8 mouse cellular contexts compared by ENCODE assay signal in the genomic region with DNA sequence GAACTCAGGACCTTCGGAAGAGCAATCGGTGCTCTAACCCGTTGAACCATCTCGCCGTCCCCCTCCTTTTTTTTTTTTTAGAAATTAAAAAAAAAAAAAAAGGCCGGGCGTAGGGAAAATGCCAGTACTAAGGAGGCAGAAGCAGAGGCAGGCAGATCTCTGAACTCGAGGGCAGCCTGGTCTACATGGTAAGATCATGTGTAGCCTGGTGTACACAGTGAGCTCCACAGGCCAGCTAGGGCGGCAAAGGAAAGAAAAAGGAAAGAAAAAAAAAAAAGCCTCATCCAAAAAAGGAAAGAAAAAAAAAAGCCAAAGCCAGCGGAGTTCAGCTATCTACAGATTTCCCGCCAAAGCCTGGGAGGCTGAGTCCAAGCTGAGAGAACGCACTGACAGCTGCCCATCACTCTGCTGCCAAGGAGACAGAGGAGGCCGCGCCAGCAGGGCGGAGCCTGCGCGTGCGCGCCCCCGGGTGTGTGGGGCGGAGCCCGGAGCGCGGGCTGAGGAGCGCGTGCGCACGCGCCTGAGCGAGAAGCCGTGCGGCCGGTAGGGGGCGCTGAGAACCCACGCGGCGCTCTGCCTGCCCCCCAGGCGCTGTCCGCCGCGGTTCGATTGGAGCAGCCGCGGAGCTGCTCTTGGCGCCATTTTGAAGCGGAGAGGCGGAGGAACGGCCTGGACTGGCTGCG. TPM values are rescaled to one million over a fixed set of nuclear protein-coding genes. Genes with fewer than 3 reads are reported as not detected.
A peak's percentile ranks its signal among the peaks of the same experiment; 100 is the strongest.
DNase-seq lines count a peak whose midpoint lies in the region; ATAC-seq and TF ChIP-seq lines count a peak whose summit lies in the region.

TSS of gene Pds5b (plus strand) at position 587 of the 683 bp plus-strand sequence.

- no peak for TF ChIP-seq EP300 in CH12.LX (IDR thresholded peaks at IDR 0.05; ENCODE audit: low read length)

- 14% methylated on average over 44 of the region's 49 CpGs for WGBS in forebrain, embryonic 11.5 days
- WGBS in heart, embryonic 16.5 days, result 13% methylated on average over 48 of the region's 49 CpGs
- WGBS in liver, embryonic 15.5 days (ENCODE audit: insufficient replicate concordance), result 10% methylated on average over 49 of the region's 49 CpGs
- WGBS in neural tube, embryonic 12.5 days, result 14% methylated on average over 49 of the region's 49 CpGs

- peak within 1 kb of the TSS; percentile 80 to 89 (median 85) for H3K4me3 ChIP-seq in CH12.LX (replicated peaks in 1 of 3; ENCODE audit: low read depth in 2 of 3, low read length in 2 of 3, poor library complexity in 1 of 3)
- H3K4me3 ChIP-seq in forebrain, embryonic 11.5 days (ENCODE audit: low read depth, low read length), result peak within 1 kb of the TSS; percentile 86
- H3K4me3 ChIP-seq in heart, embryonic 16.5 days (ENCODE audit: low read length), result peak within 1 kb of the TSS; percentile 95
- peak within 1 kb of the TSS; percentile 97 for H3K4me3 ChIP-seq in liver, embryonic 15.5 days (replicated peaks)
- H3K4me3 ChIP-seq in neural tube, embryonic 12.5 days, result peak within 1 kb of the TSS; percentile 89

- TF ChIP-seq RAD21 in CH12.LX (IDR thresholded peaks at IDR 0.05; ENCODE audit: low read depth, low read length), result peak; percentile 88

- TF ChIP-seq CTCF in CH12.LX (conservative IDR thresholded peaks at IDR 0.05 in 1 of 2, IDR thresholded peaks at IDR 0.05 in 1 of 2; ENCODE audit: low read depth in 2 of 2, low read length in 2 of 2), result peak in 1 of 2 experiments; percentile 96; a peak in 3 of 4 replicates

- H3K4me1 ChIP-seq in CH12.LX (ENCODE audit: control insufficient read depth in 1 of 2, insufficient read depth in 2 of 2), result peaks cover 0 to 20% of the 10 kb centered on the region in 2 experiments; a peak in 2 of 4 replicates
- peaks cover 5% of the 10 kb centered on the region; the same call in 1 of the 2 replicates for H3K4me1 ChIP-seq in forebrain, embryonic 11.5 days (replicated peaks; ENCODE audit: control insufficient read depth, insufficient read depth, low read length)
- H3K4me1 ChIP-seq in heart, embryonic 16.5 days (ENCODE audit: control insufficient read depth, insufficient read depth, low read length), result peaks cover 7% of the 10 kb centered on the region
- peaks cover 31% of the 10 kb centered on the region for H3K4me1 ChIP-seq in liver, embryonic 15.5 days (replicated peaks)
- H3K4me1 ChIP-seq in neural tube, embryonic 12.5 days, result peaks cover 12% of the 10 kb centered on the region

- 0 out of 2 replicates have a peak within 1 kb of the TSS, but pooled peaks have one; percentile 17 for H3K27ac ChIP-seq in CH12.LX (ENCODE audit: insufficient read depth, low read depth)
- peak within 1 kb of the TSS; percentile 88 for H3K27ac ChIP-seq in forebrain, embryonic 11.5 days (ENCODE audit: low read depth, low read length)
- peak within 1 kb of the TSS; percentile 93 for H3K27ac ChIP-seq in heart, embryonic 16.5 days (ENCODE audit: low read length)
- H3K27ac ChIP-seq in liver, embryonic 15.5 days (replicated peaks), result peak within 1 kb of the TSS; percentile 90
- H3K27ac ChIP-seq in neural tube, embryonic 12.5 days, result peak within 1 kb of the TSS; percentile 93

- no peaks in the 10 kb centered on the region for H3K27me3 ChIP-seq in CH12.LX (replicated peaks)
- H3K27me3 ChIP-seq in forebrain, embryonic 11.5 days (ENCODE audit: control insufficient read depth, insufficient read depth, low read length), result no peaks in the 10 kb centered on the region
- no peaks in the 10 kb centered on the region for H3K27me3 ChIP-seq in heart, embryonic 16.5 days (ENCODE audit: control insufficient read depth, insufficient read depth, low read length)
- no peaks in the 10 kb centered on the region for H3K27me3 ChIP-seq in liver, embryonic 15.5 days
- H3K27me3 ChIP-seq in neural tube, embryonic 12.5 days (replicated peaks), result no peaks in the 10 kb centered on the region

- peak; percentile 96 for ATAC-seq in forebrain, embryonic 11.5 days (replicated peaks; ENCODE audit: low FRiP score)
- ATAC-seq in heart, embryonic 16.5 days (replicated peaks; ENCODE audit: extremely low read depth, insufficient read depth, low FRiP score), result peak; percentile 98
- ATAC-seq in liver, embryonic 15.5 days (ENCODE audit: insufficient read depth), result peak; percentile 95
- ATAC-seq in neural tube, embryonic 12.5 days (ENCODE audit: low FRiP score, low read depth), result peak; percentile 96

- peak within 1 kb of the TSS; percentile 99 for H3K4me2 ChIP-seq in CH12.LX (ENCODE audit: insufficient read depth, low read depth, poor library complexity, severe bottlenecking)
- peak within 1 kb of the TSS; percentile 48 for H3K4me2 ChIP-seq in forebrain, embryonic 11.5 days (ENCODE audit: low read depth, low read length, severe bottlenecking)
- peak within 1 kb of the TSS; percentile 65 for H3K4me2 ChIP-seq in heart, embryonic 16.5 days (ENCODE audit: low read depth, low read length)
- peak within 1 kb of the TSS; percentile 83 for H3K4me2 ChIP-seq in liver, embryonic 15.5 days
- H3K4me2 ChIP-seq in neural tube, embryonic 12.5 days (replicated peaks), result peak within 1 kb of the TSS; percentile 63

- H3K9ac ChIP-seq in CH12.LX (ENCODE audit: insufficient read depth, low read depth), result peak within 1 kb of the TSS; percentile 95
- peak within 1 kb of the TSS; percentile 95 for H3K9ac ChIP-seq in forebrain, embryonic 11.5 days (ENCODE audit: low read length)
- peak within 1 kb of the TSS; percentile 95 for H3K9ac ChIP-seq in heart, embryonic 16.5 days (ENCODE audit: low read length)
- H3K9ac ChIP-seq in liver, embryonic 15.5 days, result peak within 1 kb of the TSS; percentile 99
- peak within 1 kb of the TSS; percentile 98 for H3K9ac ChIP-seq in neural tube, embryonic 12.5 days

- peak; percentile 91 for DNase-seq in CH12.LX (ENCODE audit: extremely low read depth)
- peak; percentile 92 for DNase-seq in c-Kit-positive CD71-positive TER-119-negative erythroid progenitor cells, embryonic 14.5 days (ENCODE audit: low read depth)
- peak; percentile 98 for DNase-seq in forebrain, embryonic 11.5 days (ENCODE audit: low spot score)
- DNase-seq in kidney, postnatal 36 days, result peak; percentile 93 to 97
- DNase-seq in telencephalon, adult 2 months (ENCODE audit: low read depth, low spot score), result peak; percentile 91

- dilution Hi-C loops in CH12.LX (cut with MboI; ENCODE audit: extremely low pct_ligation_motif_present, extremely low pct_unique_long_range_greater_than_20kb, low sequenced_read_pairs), result no loop called here

- no peaks in the 10 kb centered on the region for H3K9me3 ChIP-seq in CH12.LX (replicated peaks; ENCODE audit: low read length)
- no peaks in the 10 kb centered on the region for H3K9me3 ChIP-seq in forebrain, embryonic 11.5 days (ENCODE audit: control insufficient read depth, low read length)
- no peaks in the 10 kb centered on the region for H3K9me3 ChIP-seq in heart, embryonic 16.5 days (replicated peaks; ENCODE audit: control insufficient read depth, low read length)
- no peaks in the 10 kb centered on the region for H3K9me3 ChIP-seq in liver, embryonic 15.5 days (replicated peaks)
- no peaks in the 10 kb centered on the region for H3K9me3 ChIP-seq in neural tube, embryonic 12.5 days

- TF ChIP-seq POLR2A in CH12.LX (IDR thresholded peaks at IDR 0.05; ENCODE audit: low read depth, low read length), result no peak; the same call in 1 of the 2 replicates

- H3K36me3 ChIP-seq in CH12.LX (replicated peaks in 1 of 2; ENCODE audit: control insufficient read depth in 1 of 2, insufficient read depth in 1 of 2, low read length in 1 of 2), result peaks cover 0 to 2% of the 10 kb centered on the region in 2 experiments
- H3K36me3 ChIP-seq in forebrain, embryonic 11.5 days (ENCODE audit: control insufficient read depth, insufficient read depth, low read length), result no peaks in the 10 kb centered on the region
- no peaks in the 10 kb centered on the region for H3K36me3 ChIP-seq in heart, embryonic 16.5 days (ENCODE audit: control insufficient read depth, insufficient read depth)
- H3K36me3 ChIP-seq in liver, embryonic 15.5 days (replicated peaks), result no peaks in the 10 kb centered on the region
- no peaks in the 10 kb centered on the region for H3K36me3 ChIP-seq in neural tube, embryonic 12.5 days

- H3K79me2 ChIP-seq in CH12.LX (replicated peaks; ENCODE audit: control insufficient read depth, extremely low read depth, insufficient read depth, poor library complexity, severe bottlenecking), result peaks cover 33% of the 10 kb centered on the region

- in situ Hi-C loops in CH12.LX (cut with MboI; ENCODE audit: low pct_ligation_motif_present, low pct_unique_long_range_greater_than_20kb, low sequenced_read_pairs), result no loop called here

TF ChIP-seq in CH12.LX, 34 proteins besides CTCF, POLR2A, EP300 and RAD21 (continues in another document):
- TF ChIP-seq JUND (conservative IDR thresholded peaks at IDR 0.05; ENCODE audit: low read depth, low read length) (no peak), KAT2A (IDR thresholded peaks at IDR 0.05; ENCODE audit: insufficient replicate concordance, low read length) (0 out of 2 replicates have a peak, but pooled peaks have one; percentile 48), HCFC1 (IDR thresholded peaks at IDR 0.05; ENCODE audit: low read depth, low read length) (peak; percentile 63), NELFE (IDR thresholded peaks at IDR 0.05; ENCODE audit: low read depth, low read length) (peak; percentile 70), MEF2A (IDR thresholded peaks at IDR 0.05; ENCODE audit: borderline replicate concordance, low read depth, low read length) (peak; percentile 63), NRF1 (IDR thresholded peaks at IDR 0.05; ENCODE audit: low read depth, low read length) (peak; percentile 97), TBP (conservative IDR thresholded peaks at IDR 0.05; ENCODE audit: low read depth, low read length) (no peak), ZMIZ1 (IDR thresholded peaks at IDR 0.05; ENCODE audit: low read depth, low read length) (no peak), MXI1 (IDR thresholded peaks at IDR 0.05; ENCODE audit: low read depth, low read length) (peak; percentile 82; the same call in 1 of the 2 replicates), IRF4 (IDR thresholded peaks at IDR 0.05; ENCODE audit: low read depth, low read length) (peak; percentile 64), MAFK (IDR thresholded peaks at IDR 0.05; ENCODE audit: insufficient replicate concordance, low read length) (no peak), PAX5 (IDR thresholded peaks at IDR 0.05; ENCODE audit: low read length) (no peak), TCF12 (IDR thresholded peaks at IDR 0.05; ENCODE audit: low read depth, low read length) (peak; percentile 71), CHD1 (IDR thresholded peaks at IDR 0.05; ENCODE audit: low read depth, low read length) (no peak)

RNA-seq across cellular contexts. Expression of gene Pds5b, which starts in this region (rescaled TPM):
- total RNA-seq in CH12.LX (2012; rRNA removed) (14.3 and 15.0 TPM in 2 replicates), CH12.LX (2014; rRNA removed) (27.4 and 27.5 TPM in 2 replicates)
- polyA plus RNA-seq in CH12.LX (2012; ENCODE audit: insufficient read length, low read depth), result 26.0 and 31.1 TPM in 2 replicates
- polyA plus RNA-seq in forebrain, embryonic 11.5 days (2014; fragmentation: Nextera tagmentation; extraction: Ambion mirVana), result 49.0 and 50.4 TPM in 2 replicates
- polyA plus RNA-seq in heart, embryonic 16.5 days (2015; fragmentation: Nextera tagmentation; extraction: Ambion mirVana), result 20.7 and 25.0 TPM in 2 replicates
- polyA plus RNA-seq in liver, embryonic 15.5 days (2015; fragmentation: Nextera tagmentation; extraction: Ambion mirVana), result 9.2 and 9.4 TPM in 2 replicates
- 33.8 and 34.4 TPM in 2 replicates for polyA plus RNA-seq in neural tube, embryonic 12.5 days (2016; fragmentation: Nextera tagmentation; extraction: Ambion mirVana)

Comparison
In these comparisons a context has a peak if more than half of its experiments do, and no peak if none do; other contexts are left out.
1. Peak in every context shown above with its lines: DNase-seq, ATAC-seq, H3K4me3 ChIP-seq and H3K27ac ChIP-seq.
2. H3K27ac ChIP-seq: peak in every context shown above with its lines; median percentile 93 in heart, embryonic 16.5 days; 93 in neural tube, embryonic 12.5 days; 90 in liver, embryonic 15.5 days; 88 in forebrain, embryonic 11.5 days; 17 in CH12.LX.
3. H3K4me2 ChIP-seq: peak in every context shown above with its lines; median percentile 99 in CH12.LX; 83 in liver, embryonic 15.5 days; 65 in heart, embryonic 16.5 days; 63 in neural tube, embryonic 12.5 days; 48 in forebrain, embryonic 11.5 days.